Mouse (Mus musculus) left cerebral cortex, postnatal 10 days (tissue): ENCODE data around the gene Gm20695. TPM values are rescaled to one million over a fixed set of nuclear protein-coding genes. Genes with fewer than 3 reads are reported as not detected.

Experiments
- DNase-seq, 2 experiments: peaks; one replicate each; pipeline ENCODE4 v3.0.0; 2021 to 2022; ENCODE audit warnings: low spot score in 2 of 2, mixed read lengths in 1 of 2; ENCODE audit errors: extremely low spot score in 1 of 2
- intact Hi-C: fragments of 180-260 bp; cut with DNase I; formaldehyde crosslinking; loops from one replicate; pipeline ENCODE4 v1.15.1; 2025
- total RNA-seq, 2 experiments: library from RNA; stranded (reverse); gene quantifications; 2 replicates each; pipeline ENCODE4 v1.2.3; 2021

Gm20695 gene
- total RNA-seq, 2 experiments from 2014 or later = 0.60 TPM; not detected in 1

GRCm38 (mm10) chr16:3891621-3892295, 7.3 kb downstream of the Gm20695 start:
- no peak for DNase-seq
- intact Hi-C loops = no loop called here

DNA sequence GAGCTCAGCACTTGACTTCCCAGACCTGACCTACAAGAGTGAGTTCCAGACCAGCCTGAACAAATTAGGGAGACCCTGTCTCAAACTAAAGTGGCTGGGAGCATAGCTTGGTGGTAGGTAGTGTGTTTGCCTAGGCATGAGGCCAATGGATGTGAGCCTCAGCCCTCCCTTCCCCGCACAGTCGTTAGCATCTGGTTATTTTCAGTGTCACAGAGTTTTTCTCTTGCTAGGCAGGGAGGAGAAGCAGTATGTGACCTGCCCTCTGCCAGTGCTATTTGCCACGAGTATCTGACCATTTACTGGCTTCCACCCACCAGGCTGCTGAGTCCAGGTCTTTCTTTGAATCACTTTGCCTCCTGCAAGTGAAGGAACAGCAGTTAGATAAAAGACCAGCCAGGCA, 9.3 kb downstream of the Gm20695 start:
- intact Hi-C loops = no loop called here
- DNase-seq = no peak

DNA sequence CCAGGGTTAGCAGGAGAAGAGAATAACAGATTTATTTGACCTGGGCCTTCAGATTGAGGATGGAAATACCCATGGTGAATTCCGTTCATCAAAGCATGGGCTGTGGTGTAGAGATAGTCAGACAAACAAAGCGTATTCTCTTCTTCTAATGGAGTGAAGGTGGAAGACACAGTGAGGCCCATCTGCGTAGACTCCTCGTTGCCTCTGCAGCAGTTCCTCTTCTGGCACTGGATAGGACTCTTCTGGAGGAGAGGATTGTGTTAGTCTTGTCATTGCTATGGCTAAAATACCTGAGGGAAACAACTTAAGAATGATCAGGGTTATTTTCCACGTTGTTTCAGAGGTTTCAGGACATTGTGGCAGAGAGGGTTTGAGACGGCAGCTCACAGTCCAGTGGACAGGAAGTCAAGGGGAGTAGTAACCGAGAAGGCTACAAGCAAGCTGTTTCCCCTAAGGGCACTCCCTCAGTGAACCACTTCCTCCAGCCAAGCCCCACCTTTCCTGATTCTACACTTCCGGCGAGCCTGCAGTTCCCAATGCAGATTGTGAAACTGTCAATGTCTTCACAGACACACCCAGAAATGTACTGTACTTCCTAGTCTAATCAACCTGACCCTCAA, 10.8 kb downstream of the Gm20695 start:
- intact Hi-C loops = no loop called here

GRCm38 (mm10) chr16:3896046-3896445, 11.6 kb downstream of the Gm20695 start:
- intact Hi-C loops = no loop called here
- no peak for DNase-seq

More for the DNA sequence above, 10.8 kb downstream of the Gm20695 start:
- DNase-seq = peak in 1 of 2 experiments; percentile 59

DNA sequence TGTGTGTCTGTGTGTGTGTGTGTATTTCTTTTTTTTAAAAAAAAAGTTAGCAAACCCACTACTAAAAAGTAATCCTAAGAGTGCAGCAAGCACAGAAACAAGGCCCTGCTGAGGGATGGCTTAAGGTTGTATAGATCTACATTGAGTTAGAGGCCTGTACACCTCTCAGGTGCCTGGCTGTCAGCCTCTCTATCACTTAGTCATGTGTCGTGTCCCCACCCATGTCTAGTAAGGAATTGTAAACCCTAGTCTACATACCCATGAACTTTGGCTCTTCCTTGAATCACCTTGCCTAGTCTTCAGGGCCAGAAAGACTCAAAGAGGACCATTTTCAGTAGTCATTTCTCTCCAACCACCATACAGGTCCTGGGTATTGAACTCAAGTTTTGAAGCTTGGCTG, 12.1 kb downstream of the Gm20695 start:
- intact Hi-C loops = no loop called here
- DNase-seq = no peak

DNA sequence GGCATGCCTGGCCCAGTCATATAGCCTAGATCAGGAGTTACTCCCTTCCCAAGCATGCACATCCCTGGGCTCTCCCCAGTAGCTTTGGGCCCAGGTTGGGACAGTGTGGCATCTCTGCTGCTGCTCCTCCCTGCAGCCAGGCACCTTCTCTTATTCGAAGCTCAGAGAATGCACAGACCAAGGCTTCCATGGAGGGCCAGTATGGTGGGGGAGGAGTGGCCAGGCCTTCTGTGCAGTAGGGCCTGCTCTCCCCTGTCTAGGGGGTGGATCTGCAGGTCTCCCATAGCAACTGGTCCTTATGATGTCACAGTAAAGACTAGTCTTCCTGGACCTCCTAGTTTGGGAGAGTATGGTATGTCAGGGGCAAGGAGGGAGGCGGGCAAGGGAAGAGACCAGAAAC, 23.0 kb downstream of the Gm20695 start:
- intact Hi-C loops = loop anchor here (10.0 kb wide), 1 partner anchor 163 kb away; the partner anchor contains the start of gene Zfp263
- peak in 1 of 2 experiments; percentile 34 for DNase-seq

DNA sequence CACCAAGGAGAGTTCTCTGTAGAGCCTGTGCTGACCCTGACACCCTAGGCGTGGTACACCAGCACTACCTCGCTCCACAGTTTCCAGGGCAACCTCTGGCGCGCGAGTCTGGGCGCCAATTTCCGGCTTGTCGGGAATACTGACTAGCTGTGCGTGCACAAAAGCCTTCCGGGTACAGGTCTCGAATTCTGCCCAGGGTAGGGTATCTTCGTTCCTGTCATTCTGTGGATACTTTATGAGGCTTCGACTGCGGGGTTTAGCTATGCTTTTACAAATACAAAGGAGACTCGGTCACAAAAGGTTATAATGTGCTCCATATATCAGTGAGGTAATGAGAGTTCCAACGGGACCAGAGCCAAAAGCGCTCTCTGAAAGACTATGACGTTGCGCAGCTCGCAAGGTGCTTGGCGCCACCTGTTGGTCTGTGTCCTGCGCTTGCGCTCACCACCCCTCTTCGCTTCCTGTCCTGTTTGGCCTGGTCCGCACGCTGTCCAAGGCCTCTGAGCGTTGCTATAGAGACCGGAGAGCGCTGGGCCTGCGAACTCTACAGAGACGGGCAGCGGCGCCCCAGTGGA, 24.2 kb downstream of the Gm20695 start, which contains the start of the genes 1700037C18Rik and Cluap1:
1700037C18Rik (minus strand) TSS at position 153 of the 575 bp plus-strand sequence.
Cluap1 (plus strand) TSS at position 265 of the 575 bp plus-strand sequence.
- intact Hi-C loops = loop anchor here (10.0 kb wide), 1 partner anchor 164 kb away; the partner anchor contains the start of gene Zfp263
- DNase-seq = peak; percentile 94 to 95

DNA sequence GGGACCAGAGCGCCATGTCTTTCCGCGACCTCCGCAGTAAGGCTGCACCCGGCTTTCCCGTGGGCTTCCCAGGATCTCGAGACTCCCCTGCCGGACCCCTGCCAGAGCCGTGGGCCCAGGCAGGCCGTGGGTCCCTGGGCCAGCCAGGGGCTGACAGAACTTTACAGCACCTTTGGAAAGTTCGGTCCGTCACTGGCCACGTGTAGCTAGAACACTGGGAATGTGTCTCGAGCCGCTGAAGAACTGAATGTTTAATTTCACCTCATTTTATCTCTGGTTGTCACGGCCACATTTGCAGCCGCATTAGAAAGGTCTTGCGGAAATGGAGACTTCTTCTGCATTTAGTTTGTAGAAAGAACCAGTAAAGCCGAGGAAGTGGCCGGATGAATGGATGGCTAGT, 24.7 kb downstream of the Gm20695 start:
- intact Hi-C loops = loop anchor here (10.0 kb wide), 1 partner anchor 164 kb away; the partner anchor contains the start of gene Zfp263
- no peak for DNase-seq

GRCm38 (mm10) chr16:3920756-3921155, 36.3 kb downstream of the Gm20695 start:
- DNase-seq = no peak
- intact Hi-C loops = no loop called here

DNA sequence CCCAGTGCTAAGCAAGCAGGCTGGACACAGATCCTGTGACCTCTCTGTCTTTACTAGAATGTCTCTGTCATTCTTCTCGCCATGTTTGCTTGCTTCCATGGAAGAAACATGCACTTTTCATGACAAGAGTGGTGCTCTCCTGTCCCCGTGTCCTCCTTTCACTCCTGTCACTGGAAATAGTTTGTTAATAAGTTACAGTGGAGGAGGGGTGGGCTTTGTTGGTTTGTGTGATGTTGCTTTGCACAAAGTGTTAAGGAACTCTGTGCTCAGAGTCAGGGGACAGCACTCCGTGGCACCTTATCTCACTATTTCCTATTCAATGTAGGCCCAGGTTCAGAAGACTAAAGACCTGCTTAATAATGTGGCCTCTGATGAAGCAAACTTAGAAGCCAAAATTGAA, 39.1 kb downstream of the Gm20695 start:
- intact Hi-C loops = no loop called here

GRCm38 (mm10) chr16:3923966-3924365, 39.5 kb downstream of the Gm20695 start:
- no peak for DNase-seq
- intact Hi-C loops = no loop called here

More for the DNA sequence above, 39.1 kb downstream of the Gm20695 start:
- DNase-seq = no peak

- intact Hi-C loops = no loop called here
- no peak for DNase-seq
These were observed 44.1 kb downstream of the Gm20695 start for GRCm38 (mm10) chr16:3928582-3928981.

DNA sequence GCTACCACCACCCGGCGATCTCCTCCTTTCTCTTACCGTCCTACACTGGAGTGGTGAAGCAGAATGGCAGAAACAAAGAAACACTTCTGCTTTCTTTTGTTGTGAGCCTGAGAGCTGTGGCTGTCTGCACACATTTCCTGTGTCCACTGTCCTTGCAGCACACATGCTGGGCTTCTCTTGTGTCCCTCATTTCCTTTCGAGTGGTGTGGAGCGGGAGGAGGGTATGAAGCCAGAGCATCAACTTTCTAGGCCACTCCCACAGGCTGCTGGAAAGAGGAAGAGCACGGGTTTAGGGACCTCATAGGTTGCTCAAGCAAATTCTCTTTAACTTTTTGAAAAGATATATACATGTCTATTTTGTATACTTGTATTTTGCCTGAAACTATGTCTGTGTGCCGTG, 44.7 kb downstream of the Gm20695 start:
- intact Hi-C loops = no loop called here
- no peak for DNase-seq

DNA sequence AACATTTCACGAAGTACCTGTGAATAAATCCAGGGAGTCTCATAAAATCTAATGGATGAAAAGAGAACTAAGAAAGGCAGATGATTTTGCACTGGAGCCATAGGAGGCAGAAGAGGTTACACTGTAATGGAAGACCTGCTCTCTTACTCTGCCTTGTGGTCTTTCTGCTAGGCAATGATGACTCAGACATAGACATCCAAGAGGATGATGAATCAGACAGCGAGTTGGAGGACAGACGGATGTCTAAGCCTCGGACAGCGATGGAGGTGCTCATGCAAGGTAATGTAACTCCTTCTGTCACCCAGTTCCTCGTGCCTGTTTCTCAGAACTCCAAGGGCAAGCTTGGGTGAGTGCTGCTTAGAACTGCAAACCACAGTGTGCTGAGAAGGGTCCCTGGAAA, 49.1 kb downstream of the Gm20695 start:
- no peak for DNase-seq
- intact Hi-C loops = no loop called here

DNA sequence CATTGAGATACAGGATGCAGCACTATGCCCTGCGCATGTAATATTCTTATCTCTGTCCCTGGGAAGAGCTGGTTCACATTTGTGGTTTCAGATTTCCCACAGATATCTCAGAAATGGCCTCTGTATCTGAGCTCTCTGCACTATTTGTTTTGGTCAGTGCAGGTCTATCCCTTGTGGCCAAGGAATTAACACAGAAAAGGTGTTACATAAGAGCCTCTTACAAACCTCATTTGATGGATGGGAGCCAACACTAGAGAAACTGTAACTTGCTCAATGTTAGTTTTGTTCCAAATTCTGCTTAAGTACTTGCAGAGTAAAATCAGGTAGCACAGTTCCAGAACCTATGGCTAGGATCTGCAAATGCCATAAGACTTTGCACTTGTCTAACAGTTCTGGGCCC, 49.6 kb downstream of the Gm20695 start:
- DNase-seq = no peak
- intact Hi-C loops = no loop called here

GRCm38 (mm10) chr16:3934701-3935100, 50.3 kb downstream of the Gm20695 start:
- DNase-seq = no peak
- intact Hi-C loops = no loop called here

DNA sequence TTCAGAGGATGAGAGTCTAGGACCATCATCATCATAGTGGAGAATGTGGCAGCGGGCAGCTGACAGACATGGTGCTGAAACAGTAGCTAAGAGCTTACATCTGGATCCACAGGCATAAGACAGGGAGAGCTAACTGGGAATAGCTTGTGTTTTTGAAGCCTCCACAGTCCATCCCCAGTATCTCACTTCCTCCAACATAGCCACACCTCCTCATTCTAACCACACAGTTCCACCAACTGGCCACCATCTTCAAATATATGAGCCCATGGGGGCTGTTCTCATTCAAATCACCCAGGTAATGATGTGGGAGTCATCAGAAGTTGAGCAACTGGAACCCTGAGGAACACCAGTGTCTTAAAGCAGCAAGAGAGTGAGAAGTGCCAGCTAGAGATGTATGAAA, 66.7 kb downstream of the Gm20695 start:
- DNase-seq = no peak
- intact Hi-C loops = no loop called here

DNA sequence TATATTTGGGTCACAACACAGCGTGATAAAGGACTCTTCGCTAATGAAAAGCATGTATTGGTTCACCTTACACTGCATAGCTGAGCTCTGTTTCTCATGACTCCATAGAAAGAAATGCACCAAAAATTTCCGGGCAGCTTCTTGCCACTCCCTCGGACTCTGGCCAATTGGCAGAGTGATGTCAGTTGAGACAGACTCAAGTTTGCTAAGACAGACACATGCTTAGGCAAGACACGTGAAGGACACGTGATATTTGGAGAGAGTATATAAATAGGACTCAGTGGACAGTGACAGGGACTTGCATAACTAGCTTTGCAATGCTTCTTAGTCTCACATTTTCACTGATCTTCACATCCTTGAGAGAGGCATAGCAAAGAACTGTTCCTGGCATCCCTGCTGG, 71.9 kb downstream of the Gm20695 start:
- intact Hi-C loops = no loop called here
- peak in 1 of 2 experiments; percentile 56 for DNase-seq

DNA sequence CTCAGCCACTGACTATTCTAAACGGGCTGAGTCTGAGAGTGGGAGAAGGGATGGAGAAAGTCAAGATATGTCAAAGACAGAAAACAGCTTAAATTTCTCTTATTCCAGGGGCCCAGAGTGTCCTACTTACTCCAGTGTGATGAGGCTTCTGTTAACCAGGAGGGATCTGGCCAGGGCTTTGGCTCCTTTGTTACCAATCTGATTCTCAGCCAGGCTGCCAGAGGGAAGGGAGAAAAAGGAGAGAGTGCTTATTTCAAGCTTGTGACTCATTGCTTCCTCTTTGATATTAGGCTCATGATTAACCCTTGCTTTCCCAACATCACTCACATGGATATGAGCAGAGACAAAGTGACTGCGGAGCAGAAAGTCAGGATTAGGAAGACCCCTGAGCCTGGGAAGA, 74.8 kb downstream of the Gm20695 start:
- intact Hi-C loops = no loop called here
- DNase-seq = no peak

DNA sequence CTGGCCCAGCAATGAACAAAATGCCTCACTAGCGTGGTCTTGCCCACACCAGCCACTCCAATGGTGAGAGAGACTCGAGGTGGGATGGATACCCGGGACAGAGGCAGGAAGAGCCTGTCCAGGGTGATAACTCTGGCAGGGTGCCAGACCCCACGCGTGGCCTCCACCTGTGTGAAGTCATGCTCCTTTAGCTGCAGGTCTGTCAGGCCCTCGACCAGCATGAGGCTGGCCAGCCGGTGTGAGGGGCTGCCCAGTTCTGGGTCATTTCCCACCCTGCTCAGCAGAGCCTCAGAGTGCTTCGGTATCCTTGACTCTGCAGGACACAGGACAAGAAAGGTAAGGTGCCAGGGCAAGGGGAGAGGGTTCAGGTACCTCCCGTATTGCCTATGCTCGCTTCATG, 80.5 kb downstream of the Gm20695 start:
- DNase-seq = no peak
- intact Hi-C loops = no loop called here
